Mouse (Mus musculus): ENCODE results near the gene Coq5.

The Coq5 gene

GRCm38 (mm10) chr5:115312816-115313667 lies 33.6 kb downstream of the Coq5 start:
- DNase-seq: no peak

GRCm38 (mm10) chr5:115313668-115313943 lies 34.1 kb downstream of the Coq5 start:
- DNase-seq: no peak

DNA sequence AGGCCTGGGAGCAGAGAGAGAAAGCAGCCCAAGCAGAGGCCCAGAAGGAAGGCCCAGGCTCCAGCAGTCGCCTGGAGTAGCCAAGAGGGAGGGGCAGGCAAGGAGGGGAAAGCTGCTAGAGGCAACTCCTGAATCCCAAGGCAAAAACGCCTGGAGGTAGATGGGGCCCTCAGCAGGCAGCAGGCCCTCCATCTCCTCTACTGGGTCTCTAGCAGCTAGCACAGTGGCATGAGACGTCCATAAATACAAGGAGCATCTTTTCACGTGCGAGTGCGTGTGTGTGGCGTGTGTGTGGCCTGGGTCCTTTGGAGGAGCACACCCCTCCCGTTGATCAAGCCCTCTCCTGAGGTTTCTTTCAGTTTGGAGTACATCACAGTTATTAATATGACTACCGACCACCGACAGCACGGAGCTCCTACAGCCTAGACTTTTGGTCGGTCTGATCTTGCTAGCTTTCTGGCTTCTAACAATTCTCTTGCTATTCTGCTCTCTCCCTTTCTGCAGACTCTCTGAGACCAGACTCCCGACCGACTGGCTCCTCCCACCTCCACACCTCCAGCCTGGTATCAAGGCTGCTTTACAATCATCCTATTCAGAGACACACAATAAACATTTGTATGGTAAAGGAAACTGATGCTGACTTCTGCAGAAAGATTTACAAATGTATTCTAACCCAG lies 37.6 kb downstream of the Coq5 start:
- no peak for DNase-seq

- DNase-seq: no peak
Observed at GRCm38 (mm10) chr5:115317645-115318328, 38.3 kb downstream of the Coq5 start.

GRCm38 (mm10) chr5:115319004-115319940 lies 39.8 kb downstream of the Coq5 start:
- DNase-seq: peak; percentile 75 to 83

DNA sequence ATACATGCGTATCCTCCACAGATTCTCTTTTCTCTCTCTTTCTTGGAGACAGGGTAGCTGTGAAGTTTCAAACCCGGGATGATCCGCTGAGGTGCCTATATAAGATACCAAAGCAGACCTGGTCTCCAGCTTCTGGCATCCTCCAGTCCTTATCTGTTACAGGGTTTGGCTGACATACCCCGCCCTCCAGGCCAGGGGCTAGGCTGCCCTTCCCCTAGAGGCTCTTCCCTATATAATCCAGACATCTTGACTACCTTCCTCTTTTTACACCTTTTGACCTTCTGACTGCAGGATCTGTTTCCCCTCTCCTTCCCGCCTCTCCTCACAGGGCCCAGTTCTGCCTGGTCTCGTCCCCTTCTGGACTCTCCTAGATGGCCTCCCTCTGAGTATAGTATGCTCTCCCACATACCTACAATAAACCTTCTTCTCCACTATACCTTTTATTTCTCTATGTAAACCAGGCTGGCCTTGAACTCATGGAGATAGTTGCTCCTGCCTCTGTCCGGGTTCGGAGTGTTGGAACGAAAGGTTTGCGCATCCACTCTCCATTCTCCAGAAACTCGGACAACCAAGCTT lies 46.9 kb downstream of the Coq5 start:
- no peak for DNase-seq

DNA sequence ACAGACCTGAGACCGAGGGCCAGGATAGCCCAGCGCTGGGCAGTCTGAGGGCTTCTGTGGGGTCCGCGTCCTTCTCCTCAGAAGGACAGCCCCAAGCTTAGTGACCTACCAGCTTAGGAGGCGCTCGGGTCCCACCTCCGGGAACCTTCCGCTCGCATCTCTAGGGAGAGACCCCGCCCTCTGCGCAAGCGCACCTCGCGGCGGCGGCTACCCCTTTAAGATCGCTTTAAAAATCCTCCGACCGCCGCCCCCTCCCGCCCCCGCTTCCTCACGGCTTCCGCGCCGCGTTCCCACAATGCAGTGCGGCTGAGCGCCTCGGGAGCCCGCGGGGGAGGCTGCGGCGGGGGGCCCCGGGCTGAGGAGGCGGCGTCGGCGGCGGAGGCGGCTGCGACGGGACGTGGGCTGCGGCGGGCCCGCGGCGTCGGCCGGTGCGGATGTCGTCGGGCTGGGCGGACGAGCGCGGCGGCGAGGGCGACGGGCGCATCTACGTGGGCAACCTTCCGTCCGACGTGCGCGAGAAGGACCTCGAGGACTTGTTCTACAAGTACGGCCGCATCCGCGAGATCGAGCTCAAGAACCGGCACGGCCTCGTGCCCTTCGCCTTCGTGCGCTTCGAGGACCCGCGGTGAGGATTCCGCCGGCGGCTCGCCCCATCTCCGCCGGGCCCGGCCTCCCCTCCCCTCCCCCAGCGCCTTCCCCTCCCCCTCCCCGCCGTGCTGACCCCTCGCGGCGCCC lies 47.6 kb downstream of the Coq5 start, which contains the start of gene Srsf9:
Gene Srsf9 (plus strand): TSS at position 303 of the 735 bp plus-strand sequence.
- DNase-seq: peak; percentile 93 to 98

- peak; percentile 33 to 50 for DNase-seq
Observed at GRCm38 (mm10) chr5:115327610-115328548, 48.4 kb downstream of the Coq5 start.

GRCm38 (mm10) chr5:115330955-115331354 lies 51.5 kb downstream of the Coq5 start:
- no peak for DNase-seq

GRCm38 (mm10) chr5:115333626-115334025 lies 54.2 kb downstream of the Coq5 start:
- no peak for DNase-seq

- DNase-seq: no peak
Observed at GRCm38 (mm10) chr5:115340007-115340406, 60.5 kb downstream of the Coq5 start.

- peak; percentile 80 to 93 for DNase-seq
Observed at GRCm38 (mm10) chr5:115340577-115341313, 61.3 kb downstream of the Coq5 start, which contains the start of the genes Gatc and Triap1. Gene Gatc, minus strand, starts transcription at chr5:115341178. Gene Triap1, plus strand, starts transcription at chr5:115341225.

DNA sequence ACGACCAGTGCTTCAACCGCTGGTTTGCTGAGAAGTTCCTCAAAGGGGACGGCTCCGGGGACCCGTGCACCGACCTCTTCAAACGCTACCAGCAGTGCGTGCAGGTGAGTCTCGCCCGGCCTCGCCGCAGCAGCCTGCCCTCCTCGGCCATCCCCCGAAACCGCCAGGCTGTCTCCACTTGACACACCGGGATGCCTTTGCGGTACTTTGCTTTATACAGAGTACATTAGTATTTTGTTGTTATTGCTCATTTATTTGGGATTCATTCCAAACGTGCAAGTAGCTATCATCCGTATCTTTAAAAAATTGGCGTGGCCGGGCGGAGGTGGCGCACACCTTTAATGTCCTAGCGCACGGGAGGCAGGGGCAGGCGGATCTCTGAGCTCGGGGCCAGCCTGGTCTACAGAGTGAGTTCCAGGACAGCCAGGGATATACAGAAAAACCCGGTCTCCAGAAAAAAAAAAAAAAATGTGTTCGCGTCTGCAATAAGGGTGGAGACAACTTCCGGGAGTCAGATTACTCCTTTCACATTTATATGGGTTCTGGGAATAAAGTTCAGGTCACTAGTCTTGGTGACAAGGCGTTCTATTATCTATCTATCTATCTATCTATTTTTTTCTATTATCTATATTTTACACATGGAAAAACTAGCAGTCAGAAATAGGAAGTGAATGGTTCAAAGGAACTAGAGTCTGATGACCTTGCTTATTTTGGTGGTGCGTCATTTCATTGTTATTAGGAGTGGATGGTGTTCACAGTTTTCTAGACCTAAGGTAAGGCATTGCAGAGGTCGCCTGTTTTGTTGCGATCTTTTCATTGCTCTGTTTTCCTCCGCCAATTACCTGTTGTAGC lies 62.1 kb downstream of the Coq5 start:
- DNase-seq: no peak

Measured in cerebellum, adult 18-20 months (tissue).